Mouse (Mus musculus) liver, postnatal 0 days (tissue): ENCODE results near the gene Lgals1. TPM values are rescaled to one million over a fixed set of nuclear protein-coding genes. Genes with fewer than 3 reads are reported as not detected.

ENCODE experiments used
- ATAC-seq: fragments of 200-750 bp; cut with Nextera tagmentation; 2 replicates; pipeline ENCODE4 v1.8.0; 2017; ENCODE audit warnings: mild to moderate bottlenecking, moderate library complexity
- DNase-seq: peaks from one replicate; pipeline ENCODE4 v3.0.0-alpha.2; 2016
- H3K27ac ChIP-seq: fragments of 300-500 bp; sonication (generic); 2 replicates; pipeline ENCODE4 v1.5.1; 2014; ENCODE audit warnings: antibody characterized with exemption, moderate library complexity, mild to moderate bottlenecking, low read depth
- H3K27me3 ChIP-seq: fragments of 300-500 bp; sonication (generic); 2 replicates; pipeline ENCODE4 v1.6.1; 2014; ENCODE audit warnings: low read length, control low read depth, mixed read lengths; ENCODE audit not compliant: insufficient read depth
- H3K36me3 ChIP-seq: fragments of 300-500 bp; sonication (generic); replicated peaks from 2 replicates; pipeline ENCODE4 v1.6.1; 2014; ENCODE audit warnings: mild to moderate bottlenecking, control low read depth, low read length, moderate library complexity, mixed read lengths; ENCODE audit not compliant: insufficient read depth
- H3K4me1 ChIP-seq: fragments of 300-500 bp; sonication (generic); 2 replicates; pipeline ENCODE4 v1.6.1; 2014; ENCODE audit warnings: antibody characterized with exemption, mild to moderate bottlenecking, control low read depth; ENCODE audit not compliant: insufficient read depth
- H3K4me2 ChIP-seq: fragments of 300-500 bp; sonication (generic); 2 replicates; pipeline ENCODE4 v1.6.1; 2014; ENCODE audit warnings: low read depth, mild to moderate bottlenecking, low read length, moderate library complexity, mixed read lengths
- H3K4me3 ChIP-seq: fragments of 300-500 bp; sonication (generic); 2 replicates; pipeline ENCODE4 v1.5.1; 2014; ENCODE audit warnings: low read depth, low read length
- H3K9ac ChIP-seq: fragments of 300-500 bp; sonication (generic); replicated peaks from 2 replicates; pipeline ENCODE4 v1.6.1; 2014; ENCODE audit warnings: mild to moderate bottlenecking, moderate library complexity
- H3K9me3 ChIP-seq: fragments of 300-500 bp; sonication (generic); 2 replicates; pipeline ENCODE4 v1.6.1; 2016; ENCODE audit warnings: mild to moderate bottlenecking, control low read depth, low read length, mixed read lengths
- CTCF ChIP-seq: sonication (generic); IDR thresholded peaks from 2 replicates; pipeline ENCODE4 v1.5.1; 2016; ENCODE audit warnings: antibody characterized with exemption, low read depth
- EP300 ChIP-seq: IDR thresholded peaks from 2 replicates; pipeline ENCODE4 v1.6.1; 2016; ENCODE audit warnings: antibody characterized with exemption, low read depth, mild to moderate bottlenecking
- WGBS: fragments of 180-500 bp; shearing (Covaris S2); extraction: QIAGEN DNeasy Blood & Tissue Kit; methylation state at CpG from one replicate; pipeline ENCODE4 v1.1.7; 2014; ENCODE audit not compliant: insufficient replicate concordance; 5-methylcytosine and 5-hydroxymethylcytosine counted together
- polyA plus RNA-seq: library from polyadenylated mRNA; unstranded; fragments of >200 nt; fragmentation: Nextera tagmentation; extraction: Ambion mirVana; gene quantifications from 2 replicates; pipeline ENCODE4 v1.2.1, GENCODE M21; 2015

Gene Lgals1
- polyA plus RNA-seq, 1 experiment from 2014 or later = 102 TPM

DNA sequence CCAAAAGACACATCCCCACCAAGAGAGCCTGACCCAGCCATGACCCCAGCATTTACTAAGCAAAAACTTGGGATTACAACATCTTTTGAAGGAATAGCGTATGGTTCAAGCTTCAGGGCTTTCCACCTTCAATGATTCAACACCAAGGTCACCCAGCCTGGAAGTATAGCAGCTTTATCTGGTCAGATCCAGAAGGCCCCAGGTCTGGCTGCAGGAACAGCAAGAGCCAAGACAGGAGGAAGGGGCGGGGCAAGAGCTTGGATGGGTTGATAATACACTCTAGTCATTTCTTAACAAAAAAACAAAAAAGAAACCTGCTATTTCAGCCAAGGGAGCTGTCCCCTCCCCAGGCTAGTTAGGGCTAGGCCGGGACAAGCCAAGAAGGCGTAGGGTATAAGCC lies 29.0 kb upstream of the Lgals1 start:
- H3K27me3 ChIP-seq = no peaks in the 10 kb centered on the region
- DNase-seq (peak; percentile 50), ATAC-seq (no peak)
- no peaks in the 10 kb centered on the region for H3K9me3 ChIP-seq
- no peak for TF ChIP-seq EP300
- no peak for TF ChIP-seq CTCF
- H3K4me1 ChIP-seq = peaks cover 73% of the 10 kb centered on the region
- peaks cover 15% of the 10 kb centered on the region for H3K36me3 ChIP-seq
- H3K27ac ChIP-seq = peak overlapping the region; percentile 2; the same call in 1 of the 2 replicates
- H3K9ac ChIP-seq = no peak overlapping the region
- peak overlapping the region; percentile 20 for H3K4me2 ChIP-seq
- WGBS = 57% methylated on average over 4 of the region's 4 CpGs
- H3K4me3 ChIP-seq = no peak overlapping the region

DNA sequence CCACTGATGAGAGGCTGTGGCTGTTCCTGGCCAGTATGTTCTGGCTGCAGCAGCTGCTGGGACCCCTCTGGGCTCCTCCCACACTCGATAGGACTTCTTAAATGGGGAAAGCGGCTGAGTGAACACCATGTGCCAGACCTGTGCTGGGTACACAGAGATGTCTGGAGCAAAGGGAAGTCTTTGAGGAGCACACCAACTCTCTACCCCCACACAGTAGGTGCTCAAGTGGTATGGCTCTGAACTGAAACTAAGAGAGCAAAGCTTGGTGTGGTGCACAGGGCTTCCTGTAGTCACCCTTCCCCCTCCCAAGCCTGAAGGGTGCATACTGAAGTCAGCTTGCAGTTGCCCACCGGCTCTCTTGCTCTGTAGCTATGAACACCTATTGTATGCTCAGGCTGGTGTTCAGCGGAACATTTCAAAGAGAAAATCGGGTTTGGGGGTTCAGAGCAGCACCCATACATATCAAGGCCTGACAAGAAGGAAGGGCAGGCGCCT lies 28.0 kb upstream of the Lgals1 start:
- peak; percentile 16; the same call in 1 of the 2 replicates for TF ChIP-seq EP300
- TF ChIP-seq CTCF = no peak
- H3K36me3 ChIP-seq = peaks cover 13% of the 10 kb centered on the region
- WGBS = 31% methylated on average over 6 of the region's 6 CpGs
- ATAC-seq (no peak), DNase-seq (no peak)
- H3K4me3 ChIP-seq = peak overlapping the region; percentile 83; the same call in 1 of the 2 replicates
- peak overlapping the region; percentile 84 for H3K27ac ChIP-seq
- no peaks in the 10 kb centered on the region for H3K27me3 ChIP-seq
- peaks cover 73% of the 10 kb centered on the region for H3K4me1 ChIP-seq
- H3K9ac ChIP-seq = peak overlapping the region; percentile 46
- peak overlapping the region; percentile 99 for H3K4me2 ChIP-seq
- no peaks in the 10 kb centered on the region for H3K9me3 ChIP-seq

DNA sequence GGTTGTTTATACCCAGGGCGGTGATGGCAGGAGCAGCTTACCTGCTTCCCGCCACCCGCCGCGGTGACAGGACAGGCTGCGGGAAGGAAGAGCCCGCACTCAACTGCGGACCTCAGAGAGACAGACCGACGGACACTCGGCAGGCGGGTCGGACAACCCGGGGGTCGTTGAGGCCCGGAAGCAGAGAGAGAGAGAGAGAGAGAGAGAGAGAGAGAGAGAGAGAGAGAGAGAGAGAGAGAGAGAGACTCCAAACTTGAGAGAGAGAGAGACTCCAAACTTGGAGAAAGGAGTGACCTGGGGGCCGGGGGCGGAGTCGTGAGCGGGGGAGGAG lies 27.2 kb upstream of the Lgals1 start, which contains the start of gene Gm49510:
TSS of gene Gm49510 (plus strand) at position 259 of the 331 bp plus-strand sequence.
- Histone ChIP-seq H3K9ac (peak within 1 kb of the TSS; percentile 82), H3K27me3 (no peaks in the 10 kb centered on the region), H3K4me3 (peak within 1 kb of the TSS; percentile 83), H3K4me1 (peaks cover 65% of the 10 kb centered on the region), H3K27ac (peak within 1 kb of the TSS; percentile 84), H3K36me3 (peaks cover 12% of the 10 kb centered on the region; the same call in 1 of the 2 replicates), H3K9me3 (no peaks in the 10 kb centered on the region), H3K4me2 (peak within 1 kb of the TSS; percentile 99)
- TF ChIP-seq CTCF (no peak), EP300 (no peak)
- ATAC-seq = no peak
- whole genome bisulfite sequencing = 3% methylated on average over 20 of the region's 20 CpGs
- DNase-seq = no peak

DNA sequence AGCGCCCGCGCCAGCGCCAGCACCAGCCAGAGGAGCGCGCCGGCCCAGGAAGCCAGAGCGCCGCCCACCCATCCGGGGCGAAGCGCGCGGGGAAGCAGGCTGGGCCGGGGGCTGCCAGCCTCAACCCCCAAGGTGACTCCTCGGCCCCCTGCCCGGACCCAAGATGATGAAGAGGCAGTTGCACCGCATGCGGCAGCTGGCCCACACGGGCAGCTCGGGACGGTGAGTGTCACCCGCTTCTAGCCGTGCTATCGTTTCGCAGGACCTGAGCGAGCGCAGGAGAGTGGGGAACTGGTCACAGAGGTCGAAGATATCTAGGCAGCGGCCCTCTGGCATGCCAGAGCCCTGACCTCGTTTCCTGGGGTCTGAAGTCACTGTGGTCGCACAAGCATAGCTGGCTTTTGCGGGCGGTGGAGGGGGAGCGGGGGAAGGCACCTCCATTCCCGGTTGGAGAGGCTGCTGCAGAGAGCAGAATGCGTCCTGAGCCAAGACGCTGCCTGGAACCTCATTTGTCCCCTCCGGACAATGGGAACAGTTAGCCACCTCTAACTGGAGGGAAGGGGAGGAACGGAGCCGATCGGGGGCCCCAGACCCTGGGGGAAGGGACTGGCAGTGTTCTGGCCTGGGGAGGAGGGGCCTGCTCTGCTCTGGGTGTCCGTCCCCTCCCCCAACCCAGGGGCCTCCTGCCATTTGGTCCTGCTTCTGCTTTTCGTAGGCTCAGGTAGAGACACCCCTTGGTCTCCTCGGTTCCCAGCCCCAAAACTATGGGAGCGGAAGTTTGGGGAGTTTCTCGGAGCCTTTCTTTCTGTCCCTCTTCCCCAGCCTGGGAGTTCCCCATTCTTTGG lies 26.6 kb upstream of the Lgals1 start, which contains the start of gene Sh3bp1:
TSS of gene Sh3bp1 (plus strand) at position 29 of the 845 bp plus-strand sequence.
- TF ChIP-seq CTCF (no peak), EP300 (no peak)
- Histone ChIP-seq H3K4me2 (peak within 1 kb of the TSS; percentile 99), H3K36me3 (peaks cover 13% of the 10 kb centered on the region; the same call in 1 of the 2 replicates), H3K27me3 (no peaks in the 10 kb centered on the region), H3K4me1 (peaks cover 59% of the 10 kb centered on the region), H3K9me3 (no peaks in the 10 kb centered on the region), H3K27ac (peak within 1 kb of the TSS; percentile 84), H3K9ac (peak within 1 kb of the TSS; percentile 82), H3K4me3 (peak within 1 kb of the TSS; percentile 83)
- peak; percentile 81 for DNase-seq
- ATAC-seq = peak; percentile 58
- under 1% methylated on average over 42 of the region's 47 CpGs for WGBS

DNA sequence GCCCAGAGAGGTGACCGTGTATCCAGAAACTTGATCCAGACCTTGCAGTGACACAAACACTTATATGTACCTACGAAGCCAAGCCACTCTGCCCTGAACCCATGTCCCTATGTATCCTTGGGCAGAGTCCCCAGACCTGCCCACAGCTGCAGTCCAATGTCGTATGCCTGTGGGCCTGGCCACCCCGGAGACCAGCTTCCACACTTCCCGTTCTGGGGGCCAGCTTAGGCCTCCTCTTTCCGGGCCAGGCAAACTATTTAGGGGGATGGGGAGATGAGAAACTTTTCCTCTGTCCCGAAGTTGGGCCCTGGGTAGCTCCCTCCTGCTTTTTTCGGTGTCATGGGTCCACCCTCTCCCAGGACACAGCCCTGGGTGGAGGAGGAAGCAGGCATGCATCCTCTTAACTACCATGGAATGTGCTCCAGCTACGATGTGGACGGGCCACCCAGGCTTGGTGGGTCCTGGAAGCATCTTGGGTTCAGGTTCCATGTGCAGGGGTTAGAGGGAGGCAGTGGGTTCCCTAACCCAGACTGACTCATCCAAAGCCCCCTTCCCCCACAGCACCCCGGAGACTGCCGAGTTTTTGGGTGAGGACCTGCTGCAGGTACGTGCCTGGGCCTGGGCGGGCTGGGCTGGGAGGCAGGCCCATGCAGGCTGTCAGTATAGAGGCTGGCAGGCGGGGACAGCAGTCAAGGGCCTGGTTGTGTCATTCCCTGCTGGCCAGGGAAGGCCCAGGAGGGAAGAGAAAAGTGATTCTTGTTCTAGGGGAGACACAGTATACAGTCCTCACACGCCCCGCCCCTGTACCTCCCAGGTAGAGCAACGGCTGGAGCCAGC lies 25.7 kb upstream of the Lgals1 start:
- Histone ChIP-seq H3K4me1 (peaks cover 50% of the 10 kb centered on the region), H3K27ac (peak overlapping the region; percentile 84), H3K9me3 (no peaks in the 10 kb centered on the region), H3K9ac (peak overlapping the region; percentile 82), H3K36me3 (peaks cover 17% of the 10 kb centered on the region; the same call in 1 of the 2 replicates), H3K4me3 (peak overlapping the region; percentile 83), H3K4me2 (peak overlapping the region; percentile 99), H3K27me3 (no peaks in the 10 kb centered on the region)
- WGBS = 26% methylated on average over 18 of the region's 18 CpGs
- TF ChIP-seq CTCF = no peak
- TF ChIP-seq EP300 = no peak
- DNase-seq = peak; percentile 41
- no peak for ATAC-seq

DNA sequence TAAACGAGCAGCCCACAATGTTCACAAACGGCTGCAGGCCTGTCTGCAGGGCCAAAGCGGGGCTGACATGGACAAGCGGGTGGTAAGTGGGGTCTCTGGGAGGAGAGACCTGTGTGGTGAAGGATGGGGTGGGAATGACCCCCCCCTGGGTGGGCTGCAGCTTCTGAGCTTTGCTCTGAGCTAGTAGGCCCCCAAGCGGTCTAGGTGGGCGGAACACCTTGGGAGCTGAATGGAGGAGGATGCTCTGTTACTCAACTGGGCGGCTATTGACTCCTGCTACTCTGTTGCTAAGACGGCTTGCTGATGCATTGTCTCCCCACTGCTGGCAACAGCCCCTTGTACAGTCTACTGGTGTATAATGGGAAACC lies 25.1 kb upstream of the Lgals1 start:
- no peaks in the 10 kb centered on the region for H3K27me3 ChIP-seq
- ATAC-seq = no peak
- peak overlapping the region; percentile 83; the same call in 1 of the 2 replicates for H3K4me3 ChIP-seq
- WGBS = 65% methylated on average over 8 of the region's 8 CpGs
- no peak for DNase-seq
- no peak overlapping the region; the same call in 1 of the 2 replicates for H3K9ac ChIP-seq
- peak overlapping the region; percentile 99 for H3K4me2 ChIP-seq
- peaks cover 22% of the 10 kb centered on the region for H3K36me3 ChIP-seq
- TF ChIP-seq CTCF (no peak), EP300 (no peak)
- H3K9me3 ChIP-seq = no peaks in the 10 kb centered on the region
- H3K4me1 ChIP-seq = peaks cover 44% of the 10 kb centered on the region
- H3K27ac ChIP-seq = peak overlapping the region; percentile 84; the same call in 1 of the 2 replicates
